Mouse (Mus musculus) midbrain, embryonic 13.5 days (tissue): Measurements from ENCODE around the gene Ano6. TPM values are rescaled to one million over a fixed set of nuclear protein-coding genes. Genes with fewer than 3 reads are reported as not detected.
A peak's percentile ranks its signal among the peaks of the same experiment; 100 is the strongest.

ENCODE experiments used
- ATAC-seq: fragments of 200-750 bp; cut with Nextera tagmentation; 2 replicates; pipeline ENCODE4 v1.8.0; 2017; ENCODE audit warnings: mild to moderate bottlenecking, moderate TSS enrichment, moderate library complexity
- H3K27ac ChIP-seq: fragments of 300-500 bp; sonication (generic); 2 replicates; pipeline ENCODE4 v1.5.1; 2015; ENCODE audit warnings: inconsistent platforms, mild to moderate bottlenecking, moderate library complexity
- H3K27me3 ChIP-seq: fragments of 300-500 bp; sonication (generic); 2 replicates; pipeline ENCODE4 v1.6.1; 2015; ENCODE audit warnings: mild to moderate bottlenecking, inconsistent platforms
- H3K36me3 ChIP-seq: fragments of 300-500 bp; sonication (generic); 2 replicates; pipeline ENCODE4 v1.6.1; 2015; ENCODE audit warnings: mild to moderate bottlenecking, inconsistent platforms
- H3K4me1 ChIP-seq: fragments of 300-500 bp; sonication (generic); replicated peaks from 2 replicates; pipeline ENCODE4 v1.6.1; 2015; ENCODE audit warnings: inconsistent platforms
- H3K4me2 ChIP-seq: fragments of 300-500 bp; sonication (generic); replicated peaks from 2 replicates; pipeline ENCODE4 v1.6.1; 2015; ENCODE audit warnings: moderate library complexity, mild to moderate bottlenecking, inconsistent platforms
- H3K4me3 ChIP-seq: fragments of 300-500 bp; sonication (generic); replicated peaks from 2 replicates; pipeline ENCODE4 v1.5.1; 2015; ENCODE audit warnings: mild to moderate bottlenecking, inconsistent platforms
- H3K9ac ChIP-seq: fragments of 300-500 bp; sonication (generic); replicated peaks from 2 replicates; pipeline ENCODE4 v1.6.1; 2015; ENCODE audit warnings: mild to moderate bottlenecking, inconsistent platforms
- H3K9me3 ChIP-seq: fragments of 300-500 bp; sonication (generic); 2 replicates; pipeline ENCODE4 v1.6.1; 2016; ENCODE audit warnings: mild to moderate bottlenecking, inconsistent platforms
- WGBS: fragments of 180-500 bp; shearing (Covaris S2); methylation state at CpG from one replicate; pipeline ENCODE4 v1.1.7; 2015; 5-methylcytosine and 5-hydroxymethylcytosine counted together
- microRNA-seq: library from miRNA; unstranded; fragments of <30 nt; microRNA quantifications from one replicate; pipeline ENCODE4, GENCODE M21; 2016
- polyA plus RNA-seq: library from polyadenylated mRNA; unstranded; fragments of >200 nt; fragmentation: Nextera tagmentation; extraction: Ambion mirVana; gene quantifications from 2 replicates; pipeline ENCODE4 v1.2.1, GENCODE M21; 2015

Gene Ano6
- polyA plus RNA-seq, 1 experiment from 2014 or later: 26.8 TPM

DNA sequence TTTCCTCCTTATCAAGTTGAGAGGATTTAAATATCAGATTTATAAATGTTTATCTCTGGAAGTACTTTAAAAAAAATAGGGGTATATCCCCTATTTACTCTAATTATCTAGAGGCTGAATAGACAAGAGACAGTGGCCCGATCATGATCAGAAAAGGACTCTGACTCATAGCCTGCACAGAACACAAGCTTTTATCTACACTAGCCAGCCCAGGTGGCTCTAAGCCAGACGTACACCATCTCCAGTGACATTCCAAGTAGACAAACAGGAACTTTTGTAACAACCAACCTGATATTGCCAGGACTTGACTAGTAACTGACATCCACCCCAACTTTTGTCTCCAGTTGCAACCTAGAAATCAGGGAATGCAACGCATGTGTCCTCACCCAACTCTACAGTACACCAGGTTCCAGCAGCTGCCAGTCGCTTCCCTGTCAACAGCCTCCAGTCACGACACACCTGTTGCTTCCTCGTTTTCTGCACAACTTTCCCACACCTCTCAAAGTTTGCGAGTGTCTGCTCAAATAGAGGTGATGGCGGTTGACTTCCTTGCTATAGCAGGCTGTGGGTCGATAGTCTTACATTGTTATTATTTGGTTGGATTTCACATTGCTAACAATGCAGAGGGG, 199.0 kb downstream of the Ano6 start:
- no peak overlapping the region for H3K4me3 ChIP-seq
- H3K27me3 ChIP-seq: no peaks in the 10 kb centered on the region
- no peak overlapping the region for H3K4me2 ChIP-seq
- WGBS: 92% methylated on average over 9 of the region's 9 CpGs
- H3K9ac ChIP-seq: no peak overlapping the region
- 0 out of 2 replicates have a peak, but pooled peaks cover 4% of the 10 kb centered on the region for H3K9me3 ChIP-seq
- ATAC-seq: no peak
- no peaks in the 10 kb centered on the region for H3K36me3 ChIP-seq
- H3K27ac ChIP-seq: no peak overlapping the region
- H3K4me1 ChIP-seq: no peaks in the 10 kb centered on the region

DNA sequence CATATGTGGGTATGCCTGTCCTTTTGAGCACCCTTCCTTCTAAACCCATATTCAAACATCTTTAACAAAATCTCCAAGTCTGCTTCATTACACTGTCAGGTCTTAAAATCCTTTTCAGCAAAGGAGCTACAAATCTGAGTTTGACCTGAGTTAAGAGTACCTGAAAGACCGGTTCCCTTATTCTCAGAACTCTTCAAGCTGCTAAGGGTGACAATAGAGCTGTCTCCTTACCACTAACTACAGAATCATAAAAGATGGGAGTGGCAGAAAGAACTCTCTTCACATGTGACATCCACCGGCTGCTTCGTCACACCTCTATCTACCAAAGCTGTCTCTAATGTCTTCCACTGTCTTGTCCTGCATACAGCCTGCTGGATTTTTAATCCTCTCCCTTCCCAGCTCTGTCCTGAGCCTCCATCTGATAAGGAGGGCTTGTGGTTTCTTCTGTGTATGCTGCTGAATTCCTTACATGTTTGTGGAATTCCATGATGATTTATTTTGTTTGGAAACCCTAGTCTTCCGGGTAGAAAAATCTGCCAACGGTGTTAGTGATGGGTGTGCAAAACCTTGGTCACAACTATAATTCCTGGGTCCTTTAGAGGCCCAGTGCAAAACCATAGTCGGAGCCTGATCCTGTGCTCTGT, 212.4 kb downstream of the Ano6 start:
- Histone ChIP-seq H3K9me3 (no peaks in the 10 kb centered on the region), H3K27me3 (no peaks in the 10 kb centered on the region), H3K4me2 (no peak overlapping the region), H3K4me1 (no peaks in the 10 kb centered on the region), H3K36me3 (no peaks in the 10 kb centered on the region), H3K9ac (no peak overlapping the region), H3K27ac (no peak overlapping the region), H3K4me3 (no peak overlapping the region)
- WGBS: 82% methylated on average over 6 of the region's 6 CpGs
- ATAC-seq: no peak

DNA sequence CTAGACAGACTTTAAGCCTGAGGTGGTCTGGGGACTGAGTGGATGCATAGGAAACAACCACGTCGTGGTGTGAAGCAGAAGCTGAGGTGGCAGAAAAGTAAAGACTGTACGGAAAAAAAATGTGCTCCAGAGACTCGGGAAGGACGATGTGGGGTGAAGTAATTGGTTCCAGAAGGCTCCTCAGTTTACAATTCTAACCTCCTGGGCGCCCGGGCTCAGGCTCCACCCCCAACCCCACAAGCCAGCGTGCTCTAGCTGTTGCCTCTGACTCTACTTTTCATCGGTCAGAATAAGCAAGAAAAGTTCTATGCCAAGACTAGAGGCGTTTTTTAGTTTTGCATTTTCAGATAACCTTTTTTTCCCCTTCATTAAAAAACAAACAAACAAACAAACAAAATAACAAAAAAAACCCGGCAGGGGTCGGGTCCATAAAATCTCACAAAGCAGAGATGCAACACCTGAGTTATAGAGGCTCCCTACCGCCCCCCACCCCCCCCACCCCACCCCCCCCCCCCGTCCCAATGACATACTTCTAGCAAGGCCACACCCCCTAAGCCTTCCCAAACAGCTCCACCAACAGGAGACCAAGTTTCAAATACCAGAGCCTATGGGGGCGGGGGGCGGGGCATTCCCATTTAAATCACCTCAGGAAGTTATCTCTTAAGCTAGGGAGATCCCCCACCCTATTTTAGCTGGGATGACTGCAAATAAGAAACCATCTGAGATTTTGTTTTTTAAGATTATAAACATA, 221.2 kb downstream of the Ano6 start:
- Histone ChIP-seq H3K27ac (peak overlapping the region; percentile 51; the same call in 1 of the 2 replicates), H3K4me3 (no peak overlapping the region), H3K4me2 (no peak overlapping the region), H3K9me3 (peaks cover 3% of the 10 kb centered on the region), H3K9ac (no peak overlapping the region), H3K36me3 (no peaks in the 10 kb centered on the region), H3K4me1 (peaks cover 3% of the 10 kb centered on the region; the same call in 1 of the 2 replicates), H3K27me3 (no peaks in the 10 kb centered on the region)
- ATAC-seq: no peak
- WGBS: 89% methylated on average over 16 of the region's 16 CpGs

DNA sequence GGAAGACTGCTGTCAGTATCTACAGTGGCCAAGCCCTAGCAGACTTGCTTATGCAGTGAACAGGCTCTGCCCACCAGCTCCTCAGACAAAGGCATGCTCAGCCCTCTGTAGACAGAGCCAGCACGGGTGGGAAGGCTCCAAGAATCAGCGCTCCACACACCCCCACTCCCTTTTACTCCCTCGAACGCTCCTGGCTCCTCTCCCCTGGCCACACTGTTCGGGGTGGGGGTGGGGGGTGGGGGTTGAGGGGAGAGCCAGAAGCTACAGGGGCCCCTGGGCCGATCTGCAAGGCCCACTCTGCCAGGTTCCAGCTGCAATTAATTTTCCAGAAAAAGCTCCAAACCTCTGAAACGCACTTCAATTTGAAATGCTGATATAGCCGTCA, 221.7 kb downstream of the Ano6 start:
- H3K9ac ChIP-seq: no peak overlapping the region
- H3K4me1 ChIP-seq: peaks cover 3% of the 10 kb centered on the region; the same call in 1 of the 2 replicates
- ATAC-seq: peak; percentile 50; the same call in 1 of the 2 replicates
- H3K36me3 ChIP-seq: no peaks in the 10 kb centered on the region
- H3K4me2 ChIP-seq: no peak overlapping the region
- 53% methylated on average over 8 of the region's 8 CpGs for WGBS
- H3K27me3 ChIP-seq: no peaks in the 10 kb centered on the region
- H3K9me3 ChIP-seq: peaks cover 3% of the 10 kb centered on the region
- H3K27ac ChIP-seq: peak overlapping the region; percentile 51
- no peak overlapping the region for H3K4me3 ChIP-seq

DNA sequence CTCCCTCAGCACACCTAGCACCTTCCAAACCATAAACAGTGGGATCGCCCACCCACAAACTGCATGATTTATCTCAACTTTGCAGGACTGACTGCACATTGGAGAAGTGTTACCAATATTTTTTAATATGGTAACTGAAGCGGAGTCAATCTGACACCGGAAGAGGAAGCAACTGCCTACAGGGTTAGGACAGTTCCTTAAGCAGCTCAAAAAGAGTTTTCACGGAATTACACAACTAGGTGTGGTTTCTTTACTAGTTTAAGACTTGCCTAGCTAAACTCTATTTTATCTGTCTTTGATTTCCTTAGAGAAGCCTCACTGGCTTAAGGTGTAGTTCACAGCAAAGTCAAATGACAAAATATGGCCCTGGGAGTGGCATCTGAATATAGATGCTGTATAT, 223.9 kb downstream of the Ano6 start:
- Histone ChIP-seq H3K36me3 (no peaks in the 10 kb centered on the region), H3K9me3 (peaks cover 3% of the 10 kb centered on the region), H3K9ac (no peak overlapping the region), H3K4me3 (no peak overlapping the region), H3K4me1 (peaks cover 3% of the 10 kb centered on the region; the same call in 1 of the 2 replicates), H3K27me3 (no peaks in the 10 kb centered on the region), H3K27ac (no peak overlapping the region), H3K4me2 (no peak overlapping the region)
- WGBS: 94% methylated on average over 4 of the region's 4 CpGs
- ATAC-seq: no peak

DNA sequence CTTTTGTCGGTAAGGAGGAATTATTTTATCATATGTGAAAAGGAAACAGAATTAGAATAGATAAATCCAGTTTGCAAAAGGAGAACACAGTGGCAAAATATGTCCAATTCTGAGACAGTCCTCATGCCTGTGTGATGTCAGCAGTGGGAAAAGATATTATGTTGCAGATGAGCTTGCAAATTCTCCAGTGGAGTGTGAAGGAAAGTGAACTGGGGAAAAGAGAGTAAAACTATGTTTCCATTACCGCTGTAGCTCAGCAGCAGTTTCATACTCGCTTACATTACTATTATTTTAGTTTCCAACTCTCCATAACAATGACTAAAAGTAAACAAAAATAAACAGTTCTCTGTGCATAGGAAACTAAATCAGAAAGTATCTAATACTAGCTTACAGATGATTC, 229.8 kb downstream of the Ano6 start:
- no peak overlapping the region for H3K9ac ChIP-seq
- 96% methylated on average over 3 of the region's 3 CpGs for WGBS
- H3K4me2 ChIP-seq: no peak overlapping the region
- H3K27me3 ChIP-seq: no peaks in the 10 kb centered on the region
- H3K27ac ChIP-seq: no peak overlapping the region
- peaks cover 3% of the 10 kb centered on the region for H3K9me3 ChIP-seq
- no peak overlapping the region for H3K4me3 ChIP-seq
- H3K4me1 ChIP-seq: no peaks in the 10 kb centered on the region
- no peak for ATAC-seq
- no peaks in the 10 kb centered on the region for H3K36me3 ChIP-seq

DNA sequence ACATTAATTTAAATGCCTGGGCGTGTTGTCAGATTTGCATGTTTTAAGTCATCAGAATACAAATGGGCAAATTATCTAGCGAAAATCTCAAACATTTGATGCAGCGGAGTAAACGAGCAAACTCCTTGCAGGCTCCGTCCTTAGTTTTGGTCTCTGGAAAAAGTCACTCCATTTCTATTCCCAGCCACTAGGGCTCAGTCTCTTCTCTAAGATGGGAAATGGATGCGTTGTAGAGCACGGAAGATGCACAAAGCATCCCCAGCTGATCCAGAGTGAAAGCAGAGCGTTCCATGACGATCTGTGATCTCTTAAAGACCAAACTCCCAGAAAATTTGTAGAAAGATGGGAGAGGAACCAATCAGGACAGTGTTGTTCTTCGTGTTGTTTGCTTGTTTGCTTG, 230.9 kb downstream of the Ano6 start:
- Histone ChIP-seq H3K4me2 (no peak overlapping the region), H3K4me3 (no peak overlapping the region), H3K9ac (no peak overlapping the region), H3K9me3 (peaks cover 1% of the 10 kb centered on the region), H3K27ac (no peak overlapping the region), H3K27me3 (no peaks in the 10 kb centered on the region), H3K4me1 (no peaks in the 10 kb centered on the region), H3K36me3 (no peaks in the 10 kb centered on the region)
- WGBS: 62% methylated on average over 10 of the region's 10 CpGs
- ATAC-seq: no peak

Small RNA genes lying within 50 kb of the gene (microRNA-seq; reads per million reads assigned to microRNA genes)
- not detected for gene Gm25070

Other genes starting within 250 kb of the Ano6 start
- 0.49 and 1.5 TPM in 2 replicates for gene Dbx2, start 134.9 kb upstream of the Ano6 start, polyA plus RNA-seq